Mouse (Mus musculus): ENCODE data around the gene Tusc2.

The Tusc2 gene

DNA sequence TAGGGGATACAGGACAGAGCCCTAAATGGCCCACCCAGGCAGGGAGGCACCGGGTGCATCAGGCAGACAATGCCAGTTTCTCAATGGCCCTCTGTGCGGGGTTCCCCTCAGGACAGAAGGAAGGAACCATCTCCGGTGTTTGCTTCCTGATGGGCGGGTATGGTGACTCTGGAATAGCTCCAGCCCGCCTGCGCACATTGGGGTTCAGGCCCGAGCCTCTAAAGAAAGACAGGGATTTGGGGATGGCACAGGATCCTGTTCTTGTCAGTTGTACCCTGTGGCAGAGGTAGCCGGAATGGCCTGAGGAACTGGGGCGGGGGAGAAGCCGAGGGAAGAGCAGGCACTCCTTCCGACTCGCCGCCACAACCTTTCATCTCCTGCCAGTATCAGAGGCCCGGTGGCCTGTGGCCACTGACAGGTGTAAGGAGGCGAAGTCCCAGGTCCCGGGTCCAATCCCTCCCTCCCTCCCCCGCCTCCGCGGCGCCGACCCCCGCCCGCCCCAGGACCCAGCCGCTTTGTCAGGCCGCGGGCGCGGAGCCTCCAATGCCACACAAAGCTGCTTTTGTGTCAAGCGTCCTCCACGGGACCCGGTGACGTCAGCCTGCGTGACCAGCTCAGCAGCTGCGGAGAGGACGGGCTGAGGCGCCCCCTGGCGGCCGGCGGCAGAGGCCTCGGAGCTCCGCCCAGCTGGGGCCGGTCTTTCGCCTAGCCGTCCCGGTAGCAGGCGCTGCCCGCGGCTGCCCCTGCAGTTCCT lies 49.3 kb downstream of the Tusc2 start:
- peak; percentile 100 for DNase-seq

DNA sequence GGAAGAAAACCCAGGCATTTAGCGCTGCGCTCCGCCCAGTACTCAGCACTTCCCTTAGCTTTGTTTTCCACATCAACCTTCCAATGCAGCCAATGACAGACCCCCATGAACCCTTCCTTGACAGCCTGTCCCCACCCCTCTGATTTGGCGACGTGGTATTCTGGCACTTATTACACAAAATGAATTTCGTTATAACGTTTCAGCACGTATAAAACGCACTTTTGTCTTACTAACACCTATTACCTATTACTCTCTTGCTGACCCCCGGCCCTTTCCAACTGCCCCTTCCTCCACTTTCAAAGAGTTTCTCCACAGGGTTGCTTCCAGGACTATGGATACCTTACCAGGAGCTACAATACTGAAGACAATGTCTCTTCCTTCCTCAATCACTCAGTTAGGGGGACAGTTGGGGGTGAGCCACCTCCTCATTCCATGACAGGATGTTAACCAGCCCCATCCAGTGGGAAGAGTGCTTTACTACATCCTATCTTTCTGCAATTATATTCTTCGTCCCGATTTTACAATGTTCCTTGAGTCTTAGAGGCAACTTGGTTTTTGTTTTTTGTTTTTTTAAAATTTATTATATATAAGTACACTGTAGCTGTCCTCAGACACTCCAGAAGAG lies 50.0 kb downstream of the Tusc2 start:
- no peak for DNase-seq

DNA sequence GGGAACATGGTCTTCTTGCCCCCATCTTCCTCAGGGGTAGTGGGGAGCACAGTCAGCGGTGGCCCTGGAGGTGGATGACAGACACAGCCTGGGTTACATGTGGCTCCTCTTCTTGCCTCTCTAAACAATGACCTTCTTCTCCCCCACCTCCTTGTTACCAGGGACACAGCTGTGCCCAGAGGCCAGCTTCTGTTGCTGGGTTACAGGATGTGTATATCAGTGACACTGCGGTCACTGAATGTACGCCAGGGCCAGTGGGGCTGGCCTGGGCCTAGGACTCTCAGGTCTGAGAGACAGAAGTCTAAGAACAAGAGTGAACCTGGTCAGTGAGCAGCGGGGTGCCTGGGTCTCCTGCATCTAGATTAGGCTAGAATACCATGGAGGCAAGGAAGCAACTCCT lies 52.0 kb downstream of the Tusc2 start:
- DNase-seq, result peak; percentile 95
